ENCODE assay signal across 17 mouse cellular contexts in genomic region chr6:49149202-49149930, GRCm38 (mm10).
DNase-seq lines count a peak whose midpoint lies in the region; ATAC-seq and TF ChIP-seq lines count a peak whose summit lies in the region.
"Had no signal": no experiment of that assay in that cellular context is flagged by ENCODE, and none has a peak within 500 bp of the region (broad histone marks: within the 10 kb centered on the region; RNA-seq: fewer than 3 reads in every experiment).

No protein-coding gene starts in this region.

- H3K4me1 ChIP-seq in heart, embryonic 14.5 days (ENCODE audit: control insufficient read depth in 2 of 2, insufficient read depth in 2 of 2, low read length in 2 of 2), result peaks cover 13 to 49% of the 10 kb centered on the region in 2 experiments
- peaks cover 37% of the 10 kb centered on the region for H3K4me1 ChIP-seq in intestine, embryonic 16.5 days (ENCODE audit: control insufficient read depth, insufficient read depth, low read length)
- peaks cover 29% of the 10 kb centered on the region for H3K4me1 ChIP-seq in kidney, embryonic 16.5 days (ENCODE audit: insufficient read depth, low read length)
- H3K4me1 ChIP-seq in small intestine, adult 2 months (ENCODE audit: control insufficient read depth, insufficient read depth, insufficient read length, low read length), result peaks cover 21% of the 10 kb centered on the region

- no peaks in the 10 kb centered on the region for H3K27me3 ChIP-seq in heart, embryonic 14.5 days (ENCODE audit: control insufficient read depth, insufficient read depth, low read length)
- no peaks in the 10 kb centered on the region for H3K27me3 ChIP-seq in intestine, embryonic 16.5 days (replicated peaks; ENCODE audit: control insufficient read depth, insufficient read depth, low read length)
- H3K27me3 ChIP-seq in kidney, embryonic 16.5 days (ENCODE audit: insufficient read depth, low read length), result no peaks in the 10 kb centered on the region
- H3K27me3 ChIP-seq in small intestine, adult 2 months (ENCODE audit: control insufficient read depth, insufficient read depth, low read length), result no peaks in the 10 kb centered on the region
- H3K27me3 ChIP-seq: embryonic facial prominence, embryonic 12.5 days; forebrain, embryonic 12.5 days; limb, embryonic 13.5 days; neural tube, embryonic 12.5 days had no signal

- no peak overlapping the region for H3K4me3 ChIP-seq in heart, embryonic 14.5 days (ENCODE audit: control insufficient read depth in 1 of 2, insufficient read depth in 1 of 2, low read depth in 1 of 2, low read length in 2 of 2)
- H3K4me3 ChIP-seq in intestine, embryonic 16.5 days (ENCODE audit: low read length), result no peak overlapping the region
- no peak overlapping the region for H3K4me3 ChIP-seq in kidney, embryonic 16.5 days (ENCODE audit: low read length)
- H3K4me3 ChIP-seq in small intestine, adult 2 months (ENCODE audit: low read depth, low read length), result no peak overlapping the region
- no peak overlapping the region for H3K4me3 ChIP-seq in left cerebral cortex, adult 2 months
- H3K4me3 ChIP-seq: embryonic facial prominence, embryonic 12.5 days; forebrain, embryonic 12.5 days; limb, embryonic 13.5 days; neural tube, embryonic 12.5 days had no signal

- whole genome bisulfite sequencing in heart, embryonic 14.5 days, result 63% methylated on average over 5 of the region's 5 CpGs
- WGBS in intestine, embryonic 16.5 days, result 50% methylated on average over 5 of the region's 5 CpGs
- WGBS in kidney, embryonic 16.5 days, result 76% methylated on average over 5 of the region's 5 CpGs
- 31% methylated on average over 5 of the region's 5 CpGs for WGBS in small intestine, adult 2 months

- intact Hi-C loops in heart, postnatal 10 days (cut with DNase I), result no loop called here
- intact Hi-C loops in left cerebral cortex, adult 2 months (cut with DNase I), result no loop called here

- ATAC-seq in heart, embryonic 14.5 days (ENCODE audit: insufficient number of reproducible peaks, insufficient read depth, low FRiP score, low read depth), result no peak
- ATAC-seq in intestine, embryonic 16.5 days, result peak; percentile 31
- ATAC-seq in kidney, embryonic 16.5 days (ENCODE audit: low FRiP score, low TSS enrichment), result no peak
- ATAC-seq in CD4-positive, CD25-positive, alpha-beta regulatory T cell, adult 4 months, result no peak
- ATAC-seq: inflammation-experienced regulatory T-cells, adult 6 months had no signal

- DNase-seq in heart, postnatal 10 days, result no peak
- DNase-seq in left cerebral cortex, adult 2 months (ENCODE audit: extremely low spot score in 1 of 2, low spot score in 2 of 2), result no peak
- no peak for DNase-seq in layer of hippocampus, adult 9-11 months
- DNase-seq: adrenal gland, adult 2 months; cerebellum, postnatal 14 days; heart, postnatal 4 days; thymus, postnatal 25 days had no signal

- H3K4me2 ChIP-seq in heart, embryonic 14.5 days (ENCODE audit: low read length), result no peak overlapping the region
- H3K4me2 ChIP-seq in intestine, embryonic 16.5 days (ENCODE audit: low read depth, low read length), result peak overlapping the region; percentile 49
- peak overlapping the region; percentile 26; the same call in 1 of the 2 replicates for H3K4me2 ChIP-seq in kidney, embryonic 16.5 days (replicated peaks; ENCODE audit: low read depth, low read length)
- H3K4me2 ChIP-seq: embryonic facial prominence, embryonic 12.5 days; forebrain, embryonic 12.5 days; limb, embryonic 13.5 days; neural tube, embryonic 12.5 days had no signal

- H3K9me3 ChIP-seq in heart, embryonic 14.5 days (ENCODE audit: control insufficient read depth, low read length), result no peaks in the 10 kb centered on the region
- no peaks in the 10 kb centered on the region for H3K9me3 ChIP-seq in intestine, embryonic 16.5 days (ENCODE audit: control insufficient read depth, low read length)
- H3K9me3 ChIP-seq in kidney, embryonic 16.5 days (ENCODE audit: low read length), result no peaks in the 10 kb centered on the region
- H3K9me3 ChIP-seq: embryonic facial prominence, embryonic 12.5 days; forebrain, embryonic 12.5 days; limb, embryonic 13.5 days; neural tube, embryonic 12.5 days had no signal

- no peak for TF ChIP-seq CTCF in small intestine, adult 2 months (IDR thresholded peaks at IDR 0.05; ENCODE audit: extremely low read depth, insufficient read length, insufficient replicate concordance, low read depth, low read length)
- no peak for TF ChIP-seq CTCF in left cerebral cortex, adult 2 months (IDR thresholded peaks at IDR 0.05)

- 0 out of 2 replicates have a peak overlapping the region, but pooled peaks have one; percentile 2 for H3K9ac ChIP-seq in heart, embryonic 14.5 days (ENCODE audit: low read length)
- peak overlapping the region; percentile 55; the same call in 1 of the 2 replicates for H3K9ac ChIP-seq in intestine, embryonic 16.5 days (ENCODE audit: low read depth, low read length)
- no peak overlapping the region for H3K9ac ChIP-seq in kidney, embryonic 16.5 days (replicated peaks; ENCODE audit: low read length)
- H3K9ac ChIP-seq: embryonic facial prominence, embryonic 12.5 days; forebrain, embryonic 12.5 days; limb, embryonic 13.5 days; neural tube, embryonic 12.5 days had no signal

- peak overlapping the region; percentile 3 to 53; a peak in 3 of 4 replicates for H3K27ac ChIP-seq in heart, embryonic 14.5 days (replicated peaks in 1 of 2; ENCODE audit: control insufficient read depth in 1 of 2, insufficient read depth in 1 of 2, low read depth in 2 of 2, low read length in 2 of 2)
- peak overlapping the region; percentile 97 for H3K27ac ChIP-seq in intestine, embryonic 16.5 days (ENCODE audit: low read length)
- H3K27ac ChIP-seq in kidney, embryonic 16.5 days (ENCODE audit: low read length), result peak overlapping the region; percentile 95
- H3K27ac ChIP-seq in small intestine, adult 2 months (ENCODE audit: insufficient read depth, low read depth, low read length), result peak overlapping the region; percentile 97
- H3K27ac ChIP-seq in left cerebral cortex, adult 2 months, result no peak overlapping the region
- H3K27ac ChIP-seq: embryonic facial prominence, embryonic 12.5 days; forebrain, embryonic 12.5 days; limb, embryonic 13.5 days; neural tube, embryonic 12.5 days had no signal

- H3K36me3 ChIP-seq in heart, embryonic 14.5 days (ENCODE audit: control insufficient read depth, insufficient read depth, low read length), result no peaks in the 10 kb centered on the region
- H3K36me3 ChIP-seq in intestine, embryonic 16.5 days (ENCODE audit: control insufficient read depth, insufficient read depth, low read length), result no peaks in the 10 kb centered on the region
- no peaks in the 10 kb centered on the region for H3K36me3 ChIP-seq in kidney, embryonic 16.5 days (ENCODE audit: insufficient read depth, low read length)
- no peaks in the 10 kb centered on the region for H3K36me3 ChIP-seq in small intestine, adult 2 months (ENCODE audit: control insufficient read depth, insufficient read depth, low read length)
- H3K36me3 ChIP-seq: embryonic facial prominence, embryonic 12.5 days; forebrain, embryonic 12.5 days; limb, embryonic 13.5 days; neural tube, embryonic 12.5 days had no signal

- no peak for TF ChIP-seq POLR2A in small intestine, adult 2 months (IDR thresholded peaks at IDR 0.05; ENCODE audit: low read depth, low read length)
